Mouse (Mus musculus) myocyte (in vitro differentiated cells): ENCODE data around the gene Inafm2. TPM values are rescaled to one million over a fixed set of nuclear protein-coding genes. Genes with fewer than 3 reads are reported as not detected.

Source experiments
- H3K27me3 ChIP-seq: one replicate; pipeline ENCODE4 v1.6.1; 2011; ENCODE audit not compliant: control insufficient read depth, insufficient read depth, insufficient read length
- H3K36me3 ChIP-seq: one replicate; pipeline ENCODE4 v1.6.1; 2011; ENCODE audit not compliant: control insufficient read depth, insufficient read depth
- H3K4me2 ChIP-seq: one replicate; pipeline ENCODE4 v1.6.1; 2011; ENCODE audit warnings: low read depth, control low read depth
- H3K4me3 ChIP-seq: one replicate; pipeline ENCODE4 v1.5.1; 2011; ENCODE audit warnings: mild to moderate bottlenecking, control low read depth, moderate library complexity
- H3K79me2 ChIP-seq: one replicate; pipeline ENCODE4 v1.6.1; 2011; ENCODE audit not compliant: control insufficient read depth, insufficient read depth
- H3ac ChIP-seq: one replicate; pipeline ENCODE4 v1.6.1; 2011; ENCODE audit not compliant: control insufficient read depth, insufficient read length
- CEBPB ChIP-seq: IDR thresholded peaks from 2 replicates; pipeline ENCODE4 v1.6.1; 2011; ENCODE audit warnings: mild to moderate bottlenecking, moderate library complexity; ENCODE audit not compliant: poor library complexity, insufficient read depth, severe bottlenecking
- E2F4 ChIP-seq: IDR thresholded peaks from one replicate; pipeline ENCODE4 v1.6.1; 2011; ENCODE audit warnings: mild to moderate bottlenecking, control low read depth, moderate library complexity; ENCODE audit not compliant: insufficient read depth
- MAX ChIP-seq: IDR thresholded peaks from one replicate; pipeline ENCODE4 v1.6.1; 2011; ENCODE audit warnings: low read depth, mild to moderate bottlenecking, control low read depth
- MYOD1 ChIP-seq, 3 experiments: IDR thresholded peaks; one replicate each; pipeline ENCODE4 v1.6.1; 2011; ENCODE audit warnings: control low read depth in 2 of 3, low read depth in 2 of 3, mild to moderate bottlenecking in 2 of 3, moderate library complexity in 1 of 3; ENCODE audit not compliant: insufficient read length in 2 of 3, control insufficient read depth in 1 of 3
- MYOG ChIP-seq, 3 experiments: IDR thresholded peaks; one replicate each; pipeline ENCODE4 v1.6.1; 2011; ENCODE audit warnings: control low read depth in 2 of 3, low read depth in 2 of 3, mild to moderate bottlenecking in 2 of 3; ENCODE audit not compliant: insufficient read length in 2 of 3, control insufficient read depth in 1 of 3, insufficient read depth in 1 of 3
- POLR2A ChIP-seq: IDR thresholded peaks from one replicate; pipeline ENCODE4 v1.6.1; 2011; ENCODE audit warnings: low read depth, mild to moderate bottlenecking, control low read depth, moderate library complexity; ENCODE audit not compliant: insufficient read length
- POLR2AphosphoS2 ChIP-seq: IDR thresholded peaks from one replicate; pipeline ENCODE4 v1.6.1; 2011; ENCODE audit warnings: low read depth, control low read depth; ENCODE audit not compliant: insufficient read length
- REST ChIP-seq: IDR thresholded peaks from one replicate; pipeline ENCODE4 v1.6.1; 2011; ENCODE audit warnings: mild to moderate bottlenecking, control low read depth, moderate library complexity; ENCODE audit not compliant: insufficient read depth, insufficient read length
- SRF ChIP-seq: IDR thresholded peaks from one replicate; pipeline ENCODE4 v1.6.1; 2011; ENCODE audit warnings: low read depth; ENCODE audit not compliant: control insufficient read depth, insufficient read length
- TCF12 ChIP-seq: IDR thresholded peaks from one replicate; pipeline ENCODE4 v1.6.1; 2011; ENCODE audit warnings: mild to moderate bottlenecking, control low read depth; ENCODE audit not compliant: poor library complexity, insufficient read depth, severe bottlenecking
- TCF3 ChIP-seq: IDR thresholded peaks from one replicate; pipeline ENCODE4 v1.6.1; 2011; ENCODE audit warnings: low read depth, control low read depth; ENCODE audit not compliant: insufficient read length
- USF1 ChIP-seq: IDR thresholded peaks from one replicate; pipeline ENCODE4 v1.6.1; 2011; ENCODE audit warnings: low read depth, mild to moderate bottlenecking, control low read depth, moderate library complexity
- polyA plus RNA-seq: library from polyadenylated mRNA; unstranded; fragments of >200 nt; fragmentation: generic; extraction: Trizol; gene quantifications from one replicate; pipeline ENCODE4 v1.2.1, GENCODE M21; 2012; ENCODE audit warnings: missing spikeins

Inafm2 gene
- polyA plus RNA-seq, 1 experiment, result 10.5 TPM

DNA sequence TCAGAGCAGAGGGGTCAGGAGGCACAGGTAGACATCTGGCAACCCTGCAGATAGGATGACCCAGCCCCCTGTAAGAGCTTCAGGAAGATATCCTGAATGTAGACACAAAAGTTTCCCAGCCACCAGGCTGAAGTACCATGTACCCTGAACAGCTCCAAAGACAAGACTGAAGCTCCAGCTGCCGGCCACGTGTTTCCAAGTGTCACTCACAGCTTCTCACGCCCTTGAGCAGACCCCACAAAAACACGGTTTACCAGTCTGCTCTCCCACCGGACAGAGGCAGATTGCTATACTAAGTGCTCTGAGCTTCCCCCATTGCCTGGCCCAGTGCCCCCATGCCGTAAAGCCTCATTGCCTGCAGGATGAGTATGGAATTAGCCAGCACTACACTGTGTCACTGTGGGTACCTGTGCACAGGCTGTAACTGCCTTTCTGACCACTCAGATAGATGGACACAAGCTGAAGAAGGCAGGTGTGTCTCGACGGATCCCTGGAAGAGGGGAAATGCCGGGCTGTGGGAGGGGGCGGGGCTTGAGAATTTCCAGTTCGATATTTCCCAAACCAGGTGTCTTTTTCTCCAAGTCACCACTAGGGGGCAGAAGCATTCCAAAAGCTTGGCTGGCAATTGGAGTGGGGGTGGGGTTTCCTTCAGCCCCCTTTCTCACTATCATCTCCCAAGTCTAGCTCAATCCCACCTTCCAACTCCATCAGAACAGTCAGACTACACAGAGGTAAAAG is 18.7 kb downstream of the Inafm2 start:
- Histone ChIP-seq H3K36me3 (no peaks in the 10 kb centered on the region), H3K27me3 (no peaks in the 10 kb centered on the region), H3K4me2 (peak overlapping the region; percentile 99), H3K79me2 (no peaks in the 10 kb centered on the region), H3K4me3 (no peak overlapping the region), H3ac (no peak overlapping the region)
- no peak for TF ChIP-seq SRF
- TF ChIP-seq CEBPB, result no peak
- TF ChIP-seq MYOD1 (IDR thresholded peaks at IDR 0.05; ENCODE audit: control insufficient read depth in 1 of 3, insufficient read length in 2 of 3, low read depth in 2 of 3), result peak in 1 of 3 experiments; percentile 1

- Histone ChIP-seq H3K36me3 (no peaks in the 10 kb centered on the region), H3ac (no peak overlapping the region), H3K27me3 (no peaks in the 10 kb centered on the region), H3K4me2 (no peak overlapping the region), H3K4me3 (no peak overlapping the region), H3K79me2 (no peaks in the 10 kb centered on the region)
- TF ChIP-seq REST (no peak), E2F4 (no peak), TCF12 (no peak), POLR2A (no peak)
Observed at GRCm38 (mm10) chr2:118764875-118765274, 19.3 kb downstream of the Inafm2 start.

GRCm38 (mm10) chr2:118766041-118767033 is 20.8 kb downstream of the Inafm2 start:
- TF ChIP-seq MYOD1 (IDR thresholded peaks at IDR 0.05; ENCODE audit: control insufficient read depth in 1 of 3, insufficient read length in 2 of 3, low read depth in 2 of 3), result peak; percentile 91 to 98 (median 97)
- TF ChIP-seq TCF12, result peak; percentile 78
- no peak for TF ChIP-seq CEBPB
- TF ChIP-seq TCF3, result peak; percentile 41
- TF ChIP-seq MYOG (IDR thresholded peaks at IDR 0.05; ENCODE audit: control insufficient read depth in 1 of 3, insufficient read depth in 1 of 3, insufficient read length in 2 of 3, low read depth in 2 of 3), result peak in 1 of 3 experiments; percentile 32
- H3K79me2 ChIP-seq, result no peaks in the 10 kb centered on the region
- H3K4me3 ChIP-seq, result no peak overlapping the region
- no peaks in the 10 kb centered on the region for H3K27me3 ChIP-seq
- peak overlapping the region; percentile 63 for H3K4me2 ChIP-seq
- H3ac ChIP-seq, result no peak overlapping the region
- no peaks in the 10 kb centered on the region for H3K36me3 ChIP-seq

DNA sequence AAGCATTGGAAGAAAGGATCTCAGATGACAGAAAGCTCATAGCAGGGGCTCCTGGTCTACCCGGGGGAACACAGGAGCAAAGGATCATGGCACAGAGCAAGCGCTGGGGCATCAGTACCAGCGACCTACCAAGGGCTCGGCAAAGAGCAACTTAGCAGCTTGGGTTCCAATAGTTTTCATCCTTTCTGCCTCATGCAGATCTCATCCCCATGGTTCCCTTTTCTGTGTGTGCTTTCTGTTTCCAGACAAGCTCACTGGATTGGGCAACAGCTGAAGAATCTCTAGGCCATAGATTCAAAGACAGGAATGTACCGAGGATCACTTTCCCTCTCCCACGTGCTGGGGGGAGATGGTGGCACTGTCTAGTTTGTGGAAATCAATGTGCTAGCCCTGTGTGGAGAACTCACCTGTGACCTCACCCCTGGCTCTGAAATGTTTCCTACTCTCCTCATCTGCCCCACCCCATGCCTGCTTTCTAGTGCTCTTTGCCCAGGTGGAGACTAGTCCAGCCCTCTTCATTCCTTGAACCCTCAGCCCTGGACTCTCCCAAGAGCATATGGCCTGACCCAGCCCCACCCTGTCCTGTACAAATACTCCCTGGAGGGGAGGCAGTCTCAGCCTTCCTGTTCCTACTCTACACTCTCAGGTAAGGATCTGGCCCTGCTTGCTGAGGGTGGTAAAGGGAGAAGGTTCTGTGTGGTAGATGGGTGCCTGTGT is 26.8 kb downstream of the Inafm2 start, which contains the start of gene Phgr1:
Phgr1 (plus strand) TSS at position 612 of the 717 bp plus-strand sequence.
- Histone ChIP-seq H3K4me3 (no peak within 1 kb of the TSS), H3K36me3 (no peaks in the 10 kb centered on the region), H3K27me3 (no peaks in the 10 kb centered on the region), H3K4me2 (no peak within 1 kb of the TSS), H3ac (no peak within 1 kb of the TSS), H3K79me2 (no peaks in the 10 kb centered on the region)
- TF ChIP-seq USF1 (no peak), TCF3 (no peak), MYOD1 (IDR thresholded peaks at IDR 0.05; ENCODE audit: control insufficient read depth in 1 of 3, insufficient read length in 2 of 3, low read depth in 2 of 3) (no peak), MYOG (IDR thresholded peaks at IDR 0.05; ENCODE audit: control insufficient read depth in 1 of 3, insufficient read depth in 1 of 3, insufficient read length in 2 of 3, low read depth in 2 of 3) (no peak), REST (no peak), MAX (no peak), POLR2A (no peak), CEBPB (no peak), SRF (no peak), E2F4 (no peak), TCF12 (no peak), POLR2AphosphoS2 (no peak)

DNA sequence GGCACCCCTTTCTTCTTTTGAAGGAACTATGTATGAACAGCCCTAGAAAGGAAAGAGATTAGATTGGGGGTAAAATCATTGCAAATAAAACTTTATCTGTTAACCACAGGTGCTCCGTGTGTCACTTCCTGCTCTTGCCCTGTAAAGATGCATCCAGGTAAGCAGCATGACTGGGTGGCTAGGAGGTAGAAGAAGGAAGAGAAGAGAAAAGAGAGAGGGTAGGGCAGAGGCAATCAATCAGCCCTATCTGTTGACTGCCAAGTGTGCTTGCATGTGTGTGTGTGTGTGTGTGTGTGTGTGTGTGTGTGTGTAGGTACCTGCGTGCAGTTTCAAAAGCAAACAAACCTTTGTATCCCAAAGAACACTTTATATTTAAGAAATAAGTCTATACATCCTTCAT is 29.0 kb downstream of the Inafm2 start:
- H3K4me3 ChIP-seq, result no peak overlapping the region
- H3ac ChIP-seq, result no peak overlapping the region
- H3K36me3 ChIP-seq, result no peaks in the 10 kb centered on the region
- no peaks in the 10 kb centered on the region for H3K79me2 ChIP-seq
- H3K27me3 ChIP-seq, result no peaks in the 10 kb centered on the region
- TF ChIP-seq MYOG (IDR thresholded peaks at IDR 0.05; ENCODE audit: control insufficient read depth in 1 of 3, insufficient read depth in 1 of 3, insufficient read length in 2 of 3, low read depth in 2 of 3) (no peak), POLR2A (no peak), REST (no peak), E2F4 (no peak), TCF3 (no peak), SRF (no peak), MAX (no peak), USF1 (no peak), CEBPB (no peak), MYOD1 (IDR thresholded peaks at IDR 0.05; ENCODE audit: control insufficient read depth in 1 of 3, insufficient read length in 2 of 3, low read depth in 2 of 3) (no peak), TCF12 (no peak), POLR2AphosphoS2 (no peak)
- no peak overlapping the region for H3K4me2 ChIP-seq
